In genomic region chr17:5710320-5711104, GRCm38 (mm10) we compare ENCODE assay signal across 17 mouse cellular contexts.
DNase-seq lines count a peak whose midpoint lies in the region; ATAC-seq and TF ChIP-seq lines count a peak whose summit lies in the region.
"Had no signal": no experiment of that assay in that cellular context is flagged by ENCODE, and none has a peak within 500 bp of the region (broad histone marks: within the 10 kb centered on the region; RNA-seq: fewer than 3 reads in every experiment).

No protein-coding gene starts in this region.

- H3K79me2 ChIP-seq in macrophage (ENCODE audit: inconsistent target): no peaks in the 10 kb centered on the region

- DNase-seq in hindbrain, embryonic 11.5 days (ENCODE audit: low spot score): no peak
- DNase-seq in brain, embryonic 14.5 days (ENCODE audit: low read depth): peak; percentile 66
- peak; percentile 29 for DNase-seq in retina, postnatal 1 day
- no peak for DNase-seq in adrenal gland, postnatal 14 days
- DNase-seq: cerebellum, adult 9-10 months; gastrocnemius, postnatal 36 days; kidney, adult 8-10 months; lung, postnatal 10 days; thymus, adult 18-20 months had no signal

- H3K4me3 ChIP-seq in hindbrain, embryonic 13.5 days: no peak overlapping the region
- H3K4me3 ChIP-seq in hindbrain, embryonic 11.5 days (ENCODE audit: low read depth, low read length): no peak overlapping the region
- H3K4me3 ChIP-seq in macrophage (ENCODE audit: inconsistent target): no peak overlapping the region
- H3K4me3 ChIP-seq: embryonic facial prominence, embryonic 10.5 days; erythroblast, embryonic 14.5 days; limb, embryonic 12.5 days; liver, embryonic 15.5 days had no signal

- no peak for TF ChIP-seq POLR2A in brain, embryonic 14.5 days (IDR thresholded peaks at IDR 0.05; ENCODE audit: borderline replicate concordance, extremely low read depth, insufficient read depth, insufficient read length, poor library complexity, severe bottlenecking)

- H3K27ac ChIP-seq in hindbrain, embryonic 13.5 days: peak overlapping the region; percentile 71
- no peak overlapping the region for H3K27ac ChIP-seq in hindbrain, embryonic 11.5 days (ENCODE audit: low read depth, low read length)
- H3K27ac ChIP-seq in macrophage: 0 out of 2 replicates have a peak overlapping the region, but pooled peaks have one; percentile 64
- H3K27ac ChIP-seq: embryonic facial prominence, embryonic 10.5 days; limb, embryonic 12.5 days; liver, embryonic 15.5 days had no signal

- H3K4me2 ChIP-seq in hindbrain, embryonic 13.5 days: no peak overlapping the region
- no peak overlapping the region for H3K4me2 ChIP-seq in hindbrain, embryonic 11.5 days (replicated peaks; ENCODE audit: low read depth, low read length)
- H3K4me2 ChIP-seq: limb, embryonic 12.5 days; liver, embryonic 15.5 days had no signal

- ATAC-seq in hindbrain, embryonic 13.5 days (ENCODE audit: low FRiP score): no peak
- no peak for ATAC-seq in hindbrain, embryonic 11.5 days (ENCODE audit: low FRiP score)
- no peak for ATAC-seq in cerebellum, adult (ENCODE audit: insufficient number of reproducible peaks, low FRiP score, low TSS enrichment)

- no peak for TF ChIP-seq CTCF in brain, embryonic 14.5 days (IDR thresholded peaks at IDR 0.05; ENCODE audit: borderline replicate concordance, extremely low read depth, insufficient read depth, insufficient read length)

- no peaks in the 10 kb centered on the region for H3K36me3 ChIP-seq in hindbrain, embryonic 13.5 days
- H3K36me3 ChIP-seq in hindbrain, embryonic 11.5 days (ENCODE audit: control insufficient read depth, insufficient read depth, low read length): no peaks in the 10 kb centered on the region
- H3K36me3 ChIP-seq in macrophage (ENCODE audit: inconsistent target): no peaks in the 10 kb centered on the region; the same call in 1 of the 2 replicates
- H3K36me3 ChIP-seq: embryonic facial prominence, embryonic 10.5 days; limb, embryonic 12.5 days had no signal

- WGBS in hindbrain, embryonic 13.5 days: 47% methylated on average over 7 of the region's 7 CpGs
- WGBS in hindbrain, embryonic 11.5 days: 66% methylated on average over 7 of the region's 7 CpGs
- 90% methylated on average over 7 of the region's 7 CpGs for WGBS in macrophage (ENCODE audit: missing documents)

- no peaks in the 10 kb centered on the region for H3K9me3 ChIP-seq in hindbrain, embryonic 13.5 days
- H3K9me3 ChIP-seq in hindbrain, embryonic 11.5 days (ENCODE audit: control insufficient read depth, low read length): no peaks in the 10 kb centered on the region
- H3K9me3 ChIP-seq: embryonic facial prominence, embryonic 10.5 days; G1E; limb, embryonic 12.5 days; liver, embryonic 15.5 days had no signal

- H3K4me1 ChIP-seq in hindbrain, embryonic 13.5 days (replicated peaks): peaks cover 35% of the 10 kb centered on the region
- H3K4me1 ChIP-seq in hindbrain, embryonic 11.5 days (replicated peaks; ENCODE audit: control insufficient read depth, insufficient read depth, low read length): peaks cover 3% of the 10 kb centered on the region; the same call in 1 of the 2 replicates
- H3K4me1 ChIP-seq: liver, embryonic 15.5 days had no signal

- H3K27me3 ChIP-seq in hindbrain, embryonic 13.5 days: no peaks in the 10 kb centered on the region
- no peaks in the 10 kb centered on the region for H3K27me3 ChIP-seq in hindbrain, embryonic 11.5 days (ENCODE audit: control insufficient read depth, insufficient read depth, low read length)
- H3K27me3 ChIP-seq: limb, embryonic 12.5 days; liver, embryonic 15.5 days had no signal

- H3K9ac ChIP-seq in hindbrain, embryonic 13.5 days: no peak overlapping the region
- H3K9ac ChIP-seq in hindbrain, embryonic 11.5 days (ENCODE audit: low read depth, low read length): no peak overlapping the region
- H3K9ac ChIP-seq: limb, embryonic 12.5 days; liver, embryonic 15.5 days had no signal

Comparison
In these comparisons a context has a peak if more than half of its experiments do, and no peak if none do; other contexts are left out.
1. DNase-seq: peak in brain, embryonic 14.5 days (single experiment) and retina, postnatal 1 day (single experiment); none in hindbrain, embryonic 11.5 days (single experiment) and adrenal gland, postnatal 14 days (single experiment).